Mouse (Mus musculus) R1 (cell line): ENCODE results near the gene Sds.
"Not testable (repeated sequence)": the region's sequence is repeated elsewhere in the genome, so short reads cannot be mapped to it uniquely, and the experiment has no call there.

Experiments used
- DNase-seq: peaks from one replicate; pipeline ENCODE4 v3.0.0-alpha.2; 2018; ENCODE audit warnings: low read depth, low spot score

Gene Sds

DNA sequence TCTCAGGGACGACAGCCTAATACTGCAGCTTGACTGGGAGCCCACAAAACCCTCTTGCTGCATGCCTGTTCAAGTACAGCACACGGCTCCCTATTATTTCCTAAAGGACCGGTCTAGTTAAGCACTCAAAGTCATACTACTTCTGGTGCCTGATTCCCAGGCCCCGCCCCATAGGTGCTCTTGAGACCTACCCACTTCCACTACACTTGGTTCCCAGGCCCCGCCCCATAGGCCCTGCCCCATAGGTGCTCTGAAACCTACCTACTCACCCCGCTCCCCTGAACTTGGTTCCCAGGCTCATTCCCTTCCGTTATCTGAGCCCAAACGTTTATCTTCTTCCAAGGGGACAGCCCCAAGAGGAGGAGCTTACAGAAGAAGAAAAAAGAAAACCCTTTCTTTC lies 11.5 kb downstream of the Sds start:
- peak; percentile 47 for DNase-seq

DNA sequence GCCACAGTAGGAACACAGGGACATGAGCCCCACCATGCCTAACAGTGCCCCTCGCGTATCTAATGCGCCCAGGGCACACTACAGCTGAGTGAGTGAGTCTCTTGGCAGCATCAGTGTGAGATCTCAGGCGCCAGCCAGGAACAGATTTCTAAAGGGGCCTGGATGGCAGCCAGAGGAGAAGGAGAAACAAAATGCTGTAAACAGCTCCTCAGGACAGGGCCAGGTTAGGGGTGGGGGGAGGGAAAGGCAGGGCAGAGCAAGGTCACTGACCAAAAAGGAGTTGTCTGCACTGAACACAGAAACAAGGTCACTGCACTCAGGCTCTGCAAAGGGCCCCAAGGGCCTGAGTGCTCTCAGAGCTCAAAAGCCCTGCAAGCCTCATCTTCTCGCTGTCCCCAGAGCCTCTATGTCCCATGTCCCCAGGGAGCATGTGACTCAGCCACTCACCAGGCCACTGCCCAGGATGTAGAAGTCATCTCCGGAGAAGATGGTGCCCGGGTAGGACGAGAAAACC lies 14.4 kb downstream of the Sds start:
- DNase-seq, result no peak

DNA sequence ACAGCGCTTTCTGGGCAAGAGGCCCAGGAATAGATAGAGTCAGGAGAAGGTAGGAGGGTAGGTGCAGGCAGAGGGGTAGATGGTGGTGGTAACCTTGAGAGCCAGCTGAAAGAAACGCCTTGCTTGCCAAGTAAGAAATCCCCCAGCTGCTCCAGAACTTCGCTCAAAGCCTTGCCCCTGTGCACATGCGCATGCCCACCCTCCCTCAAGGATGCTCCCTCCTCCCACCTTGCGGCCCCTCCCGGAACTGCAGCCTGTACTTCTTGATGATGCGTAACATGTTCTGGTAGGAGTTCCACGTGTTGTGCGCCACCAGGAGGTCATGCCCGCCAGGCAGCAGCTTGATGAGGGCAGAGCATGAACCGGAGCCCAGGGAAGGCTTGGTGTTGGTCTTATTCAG lies 16.1 kb downstream of the Sds start:
- peak; percentile 93 for DNase-seq

DNA sequence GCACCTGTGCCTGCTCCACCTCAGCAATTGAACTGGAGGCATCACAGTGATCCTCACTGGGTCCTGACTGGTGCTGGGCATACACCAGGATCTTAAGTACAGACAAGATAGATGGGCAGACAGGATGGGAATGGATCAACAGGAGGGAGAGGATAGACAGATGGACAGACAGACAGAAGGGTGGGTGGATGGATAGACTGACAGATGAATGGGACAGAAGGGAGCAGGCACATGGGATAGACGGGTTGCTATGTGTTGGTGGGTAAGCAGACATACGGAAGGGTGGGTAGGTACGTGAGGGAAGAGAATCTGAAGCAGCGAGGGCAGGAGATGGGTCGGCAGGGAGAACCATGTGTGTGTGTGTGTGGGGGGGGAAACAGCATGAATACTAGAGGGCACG lies 17.1 kb downstream of the Sds start:
- DNase-seq, result no peak

DNA sequence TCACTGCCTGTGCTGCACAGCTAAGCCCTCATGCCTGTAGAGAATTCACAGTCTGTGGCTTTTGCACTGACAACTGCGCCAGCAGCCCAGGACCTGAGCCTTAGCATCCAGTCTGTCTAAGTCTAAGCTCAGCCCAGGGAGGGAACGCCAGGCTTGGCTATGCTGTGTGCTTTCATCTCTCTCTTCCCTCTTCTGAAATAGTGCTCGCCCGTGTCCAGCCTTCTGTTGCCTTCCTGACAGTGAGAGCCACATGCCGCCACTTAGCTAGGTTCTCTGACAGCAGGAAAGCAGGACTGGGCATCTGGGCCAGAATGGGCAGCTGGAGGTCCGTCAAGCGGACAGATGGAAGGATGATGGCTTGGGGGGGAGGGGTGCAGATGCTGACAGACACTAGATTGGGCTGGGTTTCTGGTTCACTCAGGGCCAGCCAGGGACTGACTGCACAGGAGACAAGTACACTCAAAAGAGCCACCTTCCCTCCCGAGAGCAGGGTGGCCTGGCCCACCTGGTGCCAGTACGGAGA lies 17.6 kb downstream of the Sds start:
- DNase-seq, result no peak

DNA sequence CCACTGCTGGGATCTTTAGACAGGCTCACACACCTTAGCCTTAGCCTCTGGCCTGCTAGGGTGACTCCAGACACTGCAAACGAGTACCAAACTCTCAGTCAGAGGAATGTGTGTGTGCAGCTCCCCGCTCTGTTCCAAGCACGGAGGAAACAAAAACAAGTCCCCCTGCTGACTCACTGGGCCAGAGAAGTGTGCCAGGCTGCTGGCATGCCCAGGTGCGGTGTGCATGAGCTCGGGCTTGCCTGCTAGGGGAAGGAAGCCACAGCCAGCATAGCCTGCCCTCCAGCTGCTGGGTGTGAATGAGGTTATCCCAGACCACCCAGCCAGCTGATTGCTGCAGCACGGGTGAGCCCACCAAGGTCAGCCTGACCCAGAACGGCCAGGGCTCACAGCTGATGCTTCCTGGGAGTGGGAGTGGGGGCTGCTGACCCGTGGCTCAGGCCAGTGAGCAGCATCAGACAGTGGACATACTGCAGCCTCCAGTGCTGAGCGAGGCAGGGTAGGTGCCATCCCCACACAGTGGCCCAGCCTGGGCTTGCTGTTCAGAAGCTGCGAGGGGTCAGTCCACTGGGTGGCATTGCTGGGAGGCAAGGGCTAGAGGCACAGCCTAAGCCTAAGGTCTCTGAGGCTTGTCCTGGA lies 18.9 kb downstream of the Sds start:
- no peak for DNase-seq

DNA sequence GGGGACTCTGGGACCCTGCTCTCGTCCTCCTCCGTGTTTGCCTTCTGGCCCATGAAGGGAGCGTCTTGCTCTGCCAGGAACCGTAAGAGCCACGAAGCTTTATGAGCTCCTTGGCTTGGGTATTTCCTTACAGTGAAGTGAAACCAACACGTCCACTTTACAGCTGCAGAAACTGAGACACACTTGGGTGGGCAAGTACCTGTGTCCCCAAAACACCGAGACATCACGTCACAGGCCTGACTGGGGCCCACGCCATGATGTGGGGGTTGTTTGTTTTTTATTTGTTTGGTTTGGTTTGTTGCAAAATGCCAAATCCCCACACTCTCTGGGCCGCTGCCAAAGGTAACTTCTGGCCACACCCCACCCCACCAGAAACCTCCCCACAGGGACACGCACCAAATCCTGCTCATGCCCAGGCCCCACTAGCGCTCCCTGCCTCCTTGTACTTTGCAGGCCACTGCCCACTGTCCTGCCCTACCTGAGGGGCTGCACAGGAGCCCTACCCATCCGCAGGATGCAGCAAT lies 19.4 kb downstream of the Sds start:
- no peak for DNase-seq

DNA sequence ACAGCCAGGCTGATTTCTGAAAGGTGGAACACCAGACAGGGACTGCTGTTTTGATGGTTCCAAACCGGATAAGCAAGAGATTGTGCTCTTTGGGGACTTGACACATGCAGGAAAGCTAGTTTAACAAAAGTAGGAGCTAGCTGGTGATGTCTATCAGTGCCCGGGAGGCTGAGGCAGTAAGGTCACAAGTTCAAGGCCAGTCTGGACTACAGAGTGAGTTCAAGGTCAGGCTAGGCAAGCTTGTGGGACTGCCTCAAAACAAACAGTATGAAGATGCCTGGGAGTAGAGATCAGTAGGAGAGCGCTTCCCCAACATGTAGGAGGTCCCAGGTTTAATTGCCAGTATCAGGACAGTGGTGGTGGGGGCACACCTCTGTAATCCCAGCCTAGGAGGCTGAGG lies 20.7 kb downstream of the Sds start:
- peak; percentile 68 for DNase-seq

DNA sequence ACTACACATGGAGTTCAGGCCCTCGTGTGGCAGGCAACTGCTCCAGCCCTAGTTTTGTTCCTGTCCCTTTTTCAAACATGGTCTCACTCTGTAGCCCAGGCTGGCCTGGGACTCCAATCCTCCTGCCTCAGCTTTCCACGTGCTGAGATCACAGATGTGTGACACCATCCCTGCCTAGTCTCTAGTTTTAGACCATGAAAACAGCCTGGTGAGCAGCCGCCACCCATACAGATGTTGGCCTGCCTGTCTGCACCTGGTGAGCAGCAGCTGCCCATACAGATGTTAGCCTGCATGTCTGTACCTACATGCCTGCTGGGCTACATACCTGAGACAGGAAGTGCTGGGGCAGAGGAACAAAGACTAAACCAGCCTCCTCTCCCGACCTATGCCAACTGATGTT lies 22.9 kb downstream of the Sds start:
- no peak for DNase-seq

DNA sequence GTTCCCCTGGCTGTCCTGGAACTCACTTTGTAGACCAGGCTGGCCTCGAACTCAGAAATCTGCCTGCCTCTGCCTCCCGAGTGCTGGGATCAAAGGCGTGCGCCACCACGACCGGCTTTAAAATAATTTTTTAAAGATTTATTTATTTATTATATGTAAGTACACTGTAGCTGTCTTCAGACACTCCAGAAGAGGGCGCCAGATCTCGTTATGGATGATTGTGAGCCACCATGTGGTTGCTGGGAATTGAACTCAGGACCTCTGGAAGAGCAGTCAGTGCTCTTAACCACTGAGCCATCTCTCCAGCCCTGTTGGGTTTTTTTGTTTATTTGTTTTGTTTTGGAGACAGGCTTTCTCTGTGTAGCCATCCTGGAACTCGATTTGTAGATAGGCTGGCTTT lies 24.3 kb downstream of the Sds start:
- DNase-seq, result not testable (repeated sequence)

DNA sequence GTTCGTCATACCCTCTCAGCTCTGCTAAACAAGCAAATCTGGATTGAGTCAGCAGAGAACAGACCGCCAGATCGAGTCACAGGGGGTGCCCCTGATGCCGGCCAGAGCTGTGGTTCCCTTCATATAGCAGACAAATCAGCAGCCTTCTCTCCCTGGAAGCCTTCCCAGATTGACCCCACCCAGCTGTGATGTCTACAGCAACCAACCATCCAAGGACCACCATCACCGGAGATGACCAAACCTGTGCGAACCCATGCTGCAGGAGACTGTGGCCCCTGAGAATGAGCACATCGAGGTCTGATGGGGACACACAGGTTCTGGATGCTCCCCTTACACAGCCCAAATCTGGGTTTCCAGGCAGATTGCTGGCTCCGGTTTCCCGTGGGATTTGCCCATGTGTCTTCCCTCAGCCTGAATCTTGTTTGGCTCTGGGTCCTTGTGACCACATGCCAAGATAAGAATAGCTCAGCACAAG lies 25.9 kb downstream of the Sds start:
- DNase-seq, result no peak

DNA sequence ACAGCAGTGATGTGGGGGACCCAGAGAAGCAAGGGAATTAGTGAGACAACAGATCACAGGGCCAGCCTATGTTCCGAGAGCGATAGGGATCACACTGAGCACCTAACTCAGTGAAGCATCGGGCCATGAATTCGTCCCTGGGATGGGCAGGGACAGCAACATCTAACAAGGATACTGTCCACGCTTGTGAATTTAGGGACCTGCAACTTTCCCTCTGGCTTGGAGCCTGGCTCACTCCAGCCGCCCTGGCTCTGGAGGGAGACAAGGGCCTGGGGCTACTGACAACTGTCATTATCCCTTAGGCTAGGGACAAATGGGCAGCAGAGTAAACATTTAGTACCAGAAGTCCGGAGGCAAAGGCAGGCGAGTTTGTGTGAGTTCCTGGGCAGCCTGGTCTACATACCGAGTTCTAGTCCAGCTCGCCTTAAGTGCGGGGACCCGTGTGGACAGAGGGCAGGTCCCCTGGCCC lies 26.4 kb downstream of the Sds start:
- no peak for DNase-seq

DNA sequence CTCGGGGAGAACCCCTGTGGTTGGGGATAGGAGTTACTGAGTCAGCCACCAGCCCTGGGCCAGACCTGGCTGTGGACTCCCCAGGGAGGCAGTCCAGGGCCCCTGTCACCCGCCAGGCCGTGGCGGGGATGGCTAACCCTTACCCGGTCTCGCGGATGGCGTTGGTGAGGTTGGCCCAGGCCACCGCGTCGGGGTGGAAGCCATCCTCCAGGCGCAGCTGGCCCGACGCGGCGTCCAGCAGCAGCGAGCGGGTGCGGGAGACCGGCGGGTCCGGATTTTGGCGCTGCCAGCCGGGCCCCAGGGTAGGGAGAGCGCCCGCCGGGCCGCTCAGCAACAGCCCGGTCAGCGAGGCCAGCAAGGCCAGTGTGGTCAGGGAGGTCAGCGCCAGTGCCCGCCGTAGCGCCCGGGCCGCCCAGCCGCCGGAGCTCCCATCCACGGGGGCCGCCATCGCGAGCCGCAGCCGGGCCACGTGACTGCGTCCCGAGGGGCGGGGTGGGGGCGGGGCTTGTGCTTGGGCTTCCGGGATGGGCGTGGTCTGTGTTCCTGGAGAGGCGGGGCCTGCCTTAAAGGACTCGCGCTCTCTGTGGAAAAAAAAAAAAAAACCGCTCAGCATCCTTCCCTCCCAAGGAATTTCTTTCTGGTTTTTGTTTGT lies 26.9 kb downstream of the Sds start, which contains the start of gene Plbd2:
Gene Plbd2 (minus strand): TSS at position 482 of the 652 bp plus-strand sequence.
- peak; percentile 81 for DNase-seq

DNA sequence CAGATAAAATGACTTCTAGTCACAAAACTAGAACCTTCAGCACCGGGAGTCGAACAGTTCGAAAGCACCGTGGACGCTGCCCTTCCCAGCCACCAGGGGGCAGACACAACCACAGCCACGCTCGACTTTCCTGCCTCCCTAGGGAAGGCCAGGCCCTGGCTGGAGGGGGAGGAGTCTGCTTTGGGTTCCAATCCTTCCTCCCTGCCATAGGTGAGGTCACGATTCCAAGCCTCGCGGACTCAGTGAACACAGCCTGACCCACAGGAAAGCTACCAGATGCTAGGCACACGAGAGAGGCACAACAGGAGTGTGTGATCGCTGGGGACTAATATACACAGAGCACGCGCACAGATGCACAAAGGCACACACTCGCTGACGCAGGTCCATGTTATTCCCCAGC lies 29.0 kb downstream of the Sds start:
- DNase-seq, result peak; percentile 96

DNA sequence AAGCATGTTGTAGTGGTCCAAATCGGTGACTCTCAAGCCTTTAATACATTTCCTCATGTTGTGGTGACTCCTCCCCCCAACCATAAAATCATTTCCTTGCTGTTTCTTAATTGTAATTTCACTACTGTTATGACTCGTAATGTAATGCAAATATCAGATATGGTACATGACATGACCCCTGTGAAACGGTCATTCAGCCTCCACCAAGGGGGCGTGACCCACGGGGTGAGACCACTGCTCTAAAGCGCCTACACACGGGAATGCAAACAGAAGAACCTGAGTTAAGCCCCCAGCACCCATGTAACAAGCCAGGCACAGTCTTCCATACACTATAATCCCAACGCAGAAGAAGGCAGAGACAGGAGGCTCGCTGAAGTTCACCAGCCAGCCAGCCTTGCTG lies 29.5 kb downstream of the Sds start:
- no peak for DNase-seq

DNA sequence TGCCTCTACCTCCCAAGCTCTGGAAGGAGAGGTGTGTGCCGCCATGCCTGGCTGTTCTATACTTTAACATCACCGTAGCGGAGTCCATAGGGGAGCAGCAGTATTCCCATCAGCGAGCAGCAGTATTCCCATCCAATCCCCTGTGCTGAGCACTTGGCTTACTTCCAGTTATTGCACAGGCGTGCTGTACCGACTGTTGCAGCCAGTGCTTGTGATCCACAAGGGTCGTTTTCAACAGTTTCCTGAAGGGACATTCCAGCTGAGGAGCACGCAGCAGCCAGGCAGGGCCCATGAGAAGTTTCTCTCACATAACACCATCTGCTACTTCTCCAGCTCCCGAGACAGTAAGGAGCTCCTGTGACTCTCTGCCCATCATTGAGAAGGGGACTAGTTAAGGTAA lies 30.2 kb downstream of the Sds start:
- DNase-seq, result no peak

DNA sequence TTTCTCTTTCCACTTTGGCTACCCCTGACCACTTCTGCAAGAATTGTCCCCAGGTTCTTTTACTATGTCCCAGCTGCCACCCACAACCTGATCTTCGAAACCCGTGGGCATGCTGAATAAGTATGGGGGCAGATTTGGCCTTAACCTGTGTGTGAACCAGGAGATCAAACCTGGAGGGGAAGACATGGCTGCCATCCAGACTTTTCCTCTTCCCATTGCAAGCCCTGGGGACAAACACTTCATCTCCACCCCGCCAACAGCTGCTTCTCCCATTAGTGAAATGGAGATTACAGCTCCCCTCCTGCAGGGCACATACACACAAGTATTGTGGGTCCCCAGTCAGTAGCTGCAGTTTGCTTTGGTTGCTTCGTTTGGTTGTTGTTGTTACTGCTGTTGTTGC lies 31.0 kb downstream of the Sds start:
- no peak for DNase-seq

DNA sequence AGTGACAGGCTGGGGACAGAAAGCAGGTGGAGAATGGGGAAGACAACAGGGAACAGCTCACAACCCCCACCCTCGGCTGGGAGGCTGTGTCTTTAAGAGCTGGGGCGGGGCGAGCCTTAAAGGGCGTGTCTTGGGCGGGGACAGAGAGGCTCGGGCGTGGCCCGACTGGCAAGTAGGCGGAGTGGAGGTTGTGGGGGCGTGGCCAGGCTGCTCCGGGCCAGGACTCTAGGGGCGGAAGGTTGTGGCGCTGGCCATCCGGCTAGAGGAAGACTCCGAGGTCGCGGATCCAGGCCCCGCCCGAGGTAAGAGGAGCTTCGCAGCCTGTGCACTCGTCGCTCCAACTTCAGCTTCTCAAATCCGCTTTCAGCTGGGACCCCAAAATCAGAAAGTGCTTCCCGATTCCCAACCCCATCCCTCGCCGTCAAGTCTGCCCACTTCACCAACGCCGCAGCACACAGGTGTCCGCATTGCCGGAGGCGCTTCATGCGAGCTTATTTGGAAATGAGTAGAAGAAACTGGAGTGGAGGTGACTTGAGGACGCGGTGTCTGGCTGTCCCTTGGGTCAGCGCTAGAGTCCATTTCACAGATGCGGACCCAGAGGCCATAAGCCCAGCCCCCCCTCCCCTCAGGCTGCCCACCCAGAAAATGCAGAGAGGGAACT lies 34.8 kb downstream of the Sds start, which contains the start of gene Slc8b1:
Gene Slc8b1 (plus strand): TSS at position 187 of the 661 bp plus-strand sequence.
- peak; percentile 91 for DNase-seq

DNA sequence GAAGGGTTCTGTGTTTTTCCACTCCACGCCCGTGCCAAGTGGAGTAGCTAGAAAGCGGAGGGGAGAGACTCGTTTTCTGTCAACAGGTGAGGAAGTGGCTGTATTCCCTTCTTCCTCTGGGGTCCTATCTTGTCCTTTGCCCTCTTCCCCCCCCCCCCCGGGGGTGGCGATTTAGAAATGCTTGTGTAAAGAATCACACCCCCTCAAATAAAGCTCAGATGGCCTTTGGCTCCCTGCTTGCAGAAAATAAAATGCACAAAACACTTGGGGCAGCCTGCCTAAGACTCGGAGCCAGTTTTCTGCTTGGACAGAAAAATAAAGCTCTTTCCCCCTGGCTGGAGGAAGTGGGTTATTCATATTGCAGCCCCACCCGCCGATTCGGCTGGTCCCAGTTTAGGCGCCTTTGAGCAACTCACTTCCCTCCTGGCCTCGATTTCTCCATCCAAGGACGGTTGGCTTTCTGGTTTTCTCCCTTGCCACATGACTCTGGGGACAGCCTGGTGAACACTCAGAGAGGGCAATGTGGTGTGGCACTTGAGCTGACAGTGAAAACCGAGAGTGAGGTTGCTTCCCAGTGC lies 35.4 kb downstream of the Sds start:
- DNase-seq, result peak; percentile 20

DNA sequence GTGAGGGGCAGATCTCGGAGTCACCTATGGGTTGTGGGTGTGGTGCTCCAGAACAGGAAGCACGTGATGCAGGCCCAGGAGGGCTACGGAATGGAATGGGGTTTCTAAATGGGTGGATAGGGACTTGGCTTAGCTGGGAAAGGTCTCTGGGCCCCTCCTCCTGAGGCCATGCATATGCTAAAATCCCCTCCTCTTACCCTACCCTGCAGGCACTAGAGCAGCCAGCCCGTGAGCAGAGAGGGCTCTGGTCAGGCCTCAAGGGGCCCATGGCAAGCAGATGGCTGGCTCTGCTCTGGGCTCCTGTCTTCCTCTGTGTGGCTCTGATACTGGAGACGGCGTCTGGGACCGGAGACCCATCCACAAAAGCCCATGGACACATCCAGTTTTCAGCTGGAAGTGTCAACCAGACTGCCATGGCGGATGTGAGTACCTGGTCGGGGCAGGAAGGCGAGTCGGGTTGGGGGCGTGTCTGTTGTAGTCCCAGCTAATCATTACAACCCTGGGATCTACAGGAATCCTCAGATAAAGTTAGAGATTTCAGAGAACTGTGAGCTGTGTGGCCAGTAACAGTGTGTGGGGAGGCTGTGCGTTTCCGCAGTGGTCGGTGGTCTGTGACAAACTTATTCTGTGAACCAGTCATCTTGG lies 36.7 kb downstream of the Sds start:
- DNase-seq, result peak; percentile 98

DNA sequence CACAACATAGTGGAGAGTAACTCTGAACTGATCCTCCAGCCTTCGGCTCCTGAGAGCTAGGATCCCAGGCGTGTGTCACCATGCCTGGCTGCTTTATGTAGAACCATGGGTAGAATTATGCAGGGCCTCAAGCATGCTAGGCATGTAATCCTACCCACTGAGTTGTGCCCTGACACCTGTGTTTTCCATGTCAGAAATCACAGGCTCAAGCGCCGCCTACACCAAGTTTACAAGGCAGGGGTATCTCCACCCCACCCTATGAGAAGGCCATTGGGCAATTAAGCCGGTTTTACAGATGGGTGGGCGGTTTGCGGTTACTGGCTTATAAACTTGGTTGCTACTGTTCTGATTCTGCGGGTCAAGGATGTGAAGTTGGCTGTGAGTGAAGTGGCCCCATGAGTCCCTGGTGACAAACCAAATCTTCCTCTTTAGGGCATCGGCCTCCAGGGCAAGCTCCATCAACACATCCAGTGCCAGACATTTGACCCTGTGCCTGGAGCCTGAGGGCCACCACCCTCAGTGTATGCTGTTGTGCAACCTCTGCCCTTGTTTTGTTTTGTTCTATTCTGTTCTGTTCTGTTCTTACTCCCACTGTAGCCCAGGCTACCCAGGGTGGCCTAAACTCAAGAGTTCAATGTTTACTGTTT lies 37.8 kb downstream of the Sds start:
- DNase-seq, result no peak
